Mouse (Mus musculus) midbrain, embryonic 13.5 days (tissue): ENCODE measurements at regions not wholly inside any gene's neighbourhood (a gene's known extent, or its start where the extent isn't known, plus 50 kb on each side); places are given as distances from the start of the nearest gene placed in this dataset.
A peak's percentile ranks its signal among the peaks of the same experiment; 100 is the strongest.

Experiments used
- ATAC-seq: fragments of 200-750 bp; cut with Nextera tagmentation; 2 replicates; pipeline ENCODE4 v1.8.0; 2017; ENCODE audit warnings: mild to moderate bottlenecking, moderate TSS enrichment, moderate library complexity
- H3K27ac ChIP-seq: fragments of 300-500 bp; sonication (generic); 2 replicates; pipeline ENCODE4 v1.5.1; 2015; ENCODE audit warnings: inconsistent platforms, mild to moderate bottlenecking, moderate library complexity
- H3K27me3 ChIP-seq: fragments of 300-500 bp; sonication (generic); 2 replicates; pipeline ENCODE4 v1.6.1; 2015; ENCODE audit warnings: mild to moderate bottlenecking, inconsistent platforms
- H3K36me3 ChIP-seq: fragments of 300-500 bp; sonication (generic); 2 replicates; pipeline ENCODE4 v1.6.1; 2015; ENCODE audit warnings: mild to moderate bottlenecking, inconsistent platforms
- H3K4me1 ChIP-seq: fragments of 300-500 bp; sonication (generic); replicated peaks from 2 replicates; pipeline ENCODE4 v1.6.1; 2015; ENCODE audit warnings: inconsistent platforms
- H3K4me2 ChIP-seq: fragments of 300-500 bp; sonication (generic); replicated peaks from 2 replicates; pipeline ENCODE4 v1.6.1; 2015; ENCODE audit warnings: moderate library complexity, mild to moderate bottlenecking, inconsistent platforms
- H3K4me3 ChIP-seq: fragments of 300-500 bp; sonication (generic); replicated peaks from 2 replicates; pipeline ENCODE4 v1.5.1; 2015; ENCODE audit warnings: mild to moderate bottlenecking, inconsistent platforms
- H3K9ac ChIP-seq: fragments of 300-500 bp; sonication (generic); replicated peaks from 2 replicates; pipeline ENCODE4 v1.6.1; 2015; ENCODE audit warnings: mild to moderate bottlenecking, inconsistent platforms
- H3K9me3 ChIP-seq: fragments of 300-500 bp; sonication (generic); 2 replicates; pipeline ENCODE4 v1.6.1; 2016; ENCODE audit warnings: mild to moderate bottlenecking, inconsistent platforms
- WGBS: fragments of 180-500 bp; shearing (Covaris S2); methylation state at CpG from one replicate; pipeline ENCODE4 v1.1.7; 2015; 5-methylcytosine and 5-hydroxymethylcytosine counted together

- Histone ChIP-seq H3K9me3 (no peaks in the 10 kb centered on the region), H3K27ac (0 out of 2 replicates have a peak overlapping the region, but pooled peaks have one; percentile 3), H3K36me3 (no peaks in the 10 kb centered on the region), H3K4me3 (no peak overlapping the region), H3K9ac (no peak overlapping the region), H3K4me2 (no peak overlapping the region), H3K27me3 (peaks cover 42% of the 10 kb centered on the region), H3K4me1 (peaks cover 7% of the 10 kb centered on the region)
- peak; percentile 90 for ATAC-seq
- WGBS, result 20% methylated on average over 5 of the region's 5 CpGs
These were observed 532.9 kb upstream of the Negr1 start for GRCm38 (mm10) chr3:156028602-156029188.

- H3K27me3 ChIP-seq, result no peaks in the 10 kb centered on the region
- no peak overlapping the region for H3K27ac ChIP-seq
- no peaks in the 10 kb centered on the region for H3K36me3 ChIP-seq
- H3K4me2 ChIP-seq, result no peak overlapping the region
- WGBS, result 79% methylated on average over 4 of the region's 4 CpGs
- no peak for ATAC-seq
- no peaks in the 10 kb centered on the region for H3K9me3 ChIP-seq
- no peak overlapping the region for H3K9ac ChIP-seq
- H3K4me1 ChIP-seq, result no peaks in the 10 kb centered on the region
- H3K4me3 ChIP-seq, result no peak overlapping the region
These were observed 491.3 kb upstream of the Negr1 start for GRCm38 (mm10) chr3:156070257-156070656.

GRCm38 (mm10) chr3:156082268-156082667, 479.3 kb upstream of the Negr1 start:
- ATAC-seq, result no peak
- no peaks in the 10 kb centered on the region for H3K36me3 ChIP-seq
- no peak overlapping the region for H3K4me3 ChIP-seq
- H3K9me3 ChIP-seq, result no peaks in the 10 kb centered on the region
- H3K27me3 ChIP-seq, result no peaks in the 10 kb centered on the region
- no peak overlapping the region for H3K4me2 ChIP-seq
- no peak overlapping the region for H3K9ac ChIP-seq
- no peak overlapping the region for H3K27ac ChIP-seq
- no peaks in the 10 kb centered on the region for H3K4me1 ChIP-seq

- Histone ChIP-seq H3K4me3 (no peak overlapping the region), H3K27ac (no peak overlapping the region), H3K4me2 (no peak overlapping the region), H3K4me1 (no peaks in the 10 kb centered on the region), H3K36me3 (no peaks in the 10 kb centered on the region), H3K27me3 (no peaks in the 10 kb centered on the region), H3K9me3 (no peaks in the 10 kb centered on the region), H3K9ac (no peak overlapping the region)
- ATAC-seq, result no peak
These were observed 467.9 kb upstream of the Negr1 start for GRCm38 (mm10) chr3:156093689-156094088.

- H3K9ac ChIP-seq, result no peak overlapping the region
- no peaks in the 10 kb centered on the region for H3K27me3 ChIP-seq
- H3K9me3 ChIP-seq, result no peaks in the 10 kb centered on the region
- no peaks in the 10 kb centered on the region for H3K36me3 ChIP-seq
- 80% methylated on average over 3 of the region's 3 CpGs for WGBS
- no peaks in the 10 kb centered on the region for H3K4me1 ChIP-seq
- no peak for ATAC-seq
- no peak overlapping the region for H3K4me3 ChIP-seq
- no peak overlapping the region for H3K4me2 ChIP-seq
- H3K27ac ChIP-seq, result no peak overlapping the region
These were observed 466.6 kb upstream of the Negr1 start for GRCm38 (mm10) chr3:156094990-156095389.

GRCm38 (mm10) chr3:156105788-156106187, 455.8 kb upstream of the Negr1 start:
- H3K9me3 ChIP-seq, result no peaks in the 10 kb centered on the region
- H3K36me3 ChIP-seq, result no peaks in the 10 kb centered on the region
- no peak overlapping the region for H3K27ac ChIP-seq
- H3K4me2 ChIP-seq, result no peak overlapping the region
- 90% methylated on average over 1 of the region's 1 CpGs for WGBS
- no peaks in the 10 kb centered on the region for H3K4me1 ChIP-seq
- no peak overlapping the region for H3K9ac ChIP-seq
- no peak for ATAC-seq
- H3K4me3 ChIP-seq, result no peak overlapping the region
- H3K27me3 ChIP-seq, result no peaks in the 10 kb centered on the region

- Histone ChIP-seq H3K27me3 (no peaks in the 10 kb centered on the region), H3K9me3 (no peaks in the 10 kb centered on the region)
These were observed 441.3 kb upstream of the Negr1 start for GRCm38 (mm10) chr3:156120341-156120740.

GRCm38 (mm10) chr3:156131598-156131997, 430.0 kb upstream of the Negr1 start:
- no peak overlapping the region for H3K27ac ChIP-seq
- H3K9ac ChIP-seq, result no peak overlapping the region
- no peaks in the 10 kb centered on the region for H3K9me3 ChIP-seq
- no peak overlapping the region for H3K4me2 ChIP-seq
- no peaks in the 10 kb centered on the region for H3K36me3 ChIP-seq
- no peak overlapping the region for H3K4me3 ChIP-seq
- H3K4me1 ChIP-seq, result no peaks in the 10 kb centered on the region
- H3K27me3 ChIP-seq, result no peaks in the 10 kb centered on the region
- 60% methylated on average over 1 of the region's 1 CpGs for WGBS
- ATAC-seq, result no peak

More at GRCm38 (mm10) chr3:156120341-156120740, 441.3 kb upstream of the Negr1 start:
- no peak for ATAC-seq
- Histone ChIP-seq H3K36me3 (no peaks in the 10 kb centered on the region), H3K27ac (no peak overlapping the region), H3K9ac (no peak overlapping the region), H3K4me1 (peaks cover 3% of the 10 kb centered on the region), H3K4me3 (no peak overlapping the region), H3K4me2 (no peak overlapping the region)
- WGBS, result 22% methylated on average over 3 of the region's 3 CpGs

GRCm38 (mm10) chr3:156141355-156141754, 420.2 kb upstream of the Negr1 start:
- ATAC-seq, result no peak
- no peaks in the 10 kb centered on the region for H3K9me3 ChIP-seq
- no peaks in the 10 kb centered on the region for H3K27me3 ChIP-seq
- no peaks in the 10 kb centered on the region for H3K4me1 ChIP-seq
- no peak overlapping the region for H3K27ac ChIP-seq
- H3K4me2 ChIP-seq, result no peak overlapping the region
- WGBS, result 71% methylated on average over 5 of the region's 5 CpGs
- H3K36me3 ChIP-seq, result no peaks in the 10 kb centered on the region
- H3K4me3 ChIP-seq, result no peak overlapping the region
- no peak overlapping the region for H3K9ac ChIP-seq

- no peak overlapping the region for H3K27ac ChIP-seq
- H3K9ac ChIP-seq, result no peak overlapping the region
- 74% methylated on average over 3 of the region's 3 CpGs for WGBS
- H3K4me1 ChIP-seq, result no peaks in the 10 kb centered on the region
- no peaks in the 10 kb centered on the region for H3K27me3 ChIP-seq
- ATAC-seq, result peak; percentile 40; the same call in 1 of the 2 replicates
- H3K4me2 ChIP-seq, result no peak overlapping the region
- no peaks in the 10 kb centered on the region for H3K36me3 ChIP-seq
- H3K9me3 ChIP-seq, result no peaks in the 10 kb centered on the region
- H3K4me3 ChIP-seq, result no peak overlapping the region
These were observed 412.3 kb upstream of the Negr1 start for GRCm38 (mm10) chr3:156149322-156149721.

GRCm38 (mm10) chr3:156170076-156170475, 391.5 kb upstream of the Negr1 start:
- H3K4me1 ChIP-seq, result no peaks in the 10 kb centered on the region
- no peaks in the 10 kb centered on the region for H3K27me3 ChIP-seq
- H3K9ac ChIP-seq, result no peak overlapping the region
- no peak for ATAC-seq
- no peaks in the 10 kb centered on the region for H3K36me3 ChIP-seq
- no peak overlapping the region for H3K4me3 ChIP-seq
- H3K27ac ChIP-seq, result no peak overlapping the region
- H3K4me2 ChIP-seq, result no peak overlapping the region
- H3K9me3 ChIP-seq, result no peaks in the 10 kb centered on the region

GRCm38 (mm10) chr3:156198688-156199087, 362.9 kb upstream of the Negr1 start:
- Histone ChIP-seq H3K4me3 (no peak overlapping the region), H3K4me1 (no peaks in the 10 kb centered on the region), H3K9me3 (no peaks in the 10 kb centered on the region), H3K9ac (no peak overlapping the region), H3K27ac (no peak overlapping the region), H3K36me3 (no peaks in the 10 kb centered on the region), H3K27me3 (no peaks in the 10 kb centered on the region), H3K4me2 (no peak overlapping the region)
- ATAC-seq, result no peak

- no peaks in the 10 kb centered on the region for H3K9me3 ChIP-seq
- H3K4me2 ChIP-seq, result no peak overlapping the region
- H3K27ac ChIP-seq, result no peak overlapping the region
- no peaks in the 10 kb centered on the region for H3K4me1 ChIP-seq
- no peaks in the 10 kb centered on the region for H3K27me3 ChIP-seq
- no peak overlapping the region for H3K4me3 ChIP-seq
- H3K36me3 ChIP-seq, result no peaks in the 10 kb centered on the region
- ATAC-seq, result no peak
- H3K9ac ChIP-seq, result no peak overlapping the region
These were observed 361.7 kb upstream of the Negr1 start for GRCm38 (mm10) chr3:156199749-156200467.
